Mouse (Mus musculus): ENCODE results near the gene Mn1. TPM values are rescaled to one million over a fixed set of nuclear protein-coding genes. Genes with fewer than 3 reads are reported as not detected.

Mn1 gene
- total and polyA plus RNA-seq, 3 experiments = not detected

DNA sequence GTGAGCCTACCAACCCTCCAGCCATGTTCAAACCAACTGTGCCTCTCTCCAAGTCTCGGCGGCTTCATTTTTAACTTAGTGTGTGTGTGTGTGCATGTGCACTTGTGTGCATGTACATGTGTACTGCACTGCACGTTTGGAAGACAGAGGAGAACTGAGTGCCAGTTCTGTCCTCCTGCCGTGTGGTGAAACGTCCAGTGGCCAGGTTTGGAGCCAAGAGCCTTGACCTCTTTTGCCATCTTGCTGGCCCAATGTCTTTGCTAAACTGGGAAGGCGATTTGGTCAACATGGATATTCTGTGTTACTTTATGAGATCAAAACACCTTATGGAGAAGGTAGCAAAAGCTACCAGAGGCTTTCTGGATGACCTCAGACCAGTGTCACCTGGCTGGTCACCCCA, 88.1 kb downstream of the Mn1 start:
- H3K9ac ChIP-seq (ENCODE audit: control insufficient read depth, low read depth, low read length, poor library complexity, severe bottlenecking) = no peak overlapping the region

DNA sequence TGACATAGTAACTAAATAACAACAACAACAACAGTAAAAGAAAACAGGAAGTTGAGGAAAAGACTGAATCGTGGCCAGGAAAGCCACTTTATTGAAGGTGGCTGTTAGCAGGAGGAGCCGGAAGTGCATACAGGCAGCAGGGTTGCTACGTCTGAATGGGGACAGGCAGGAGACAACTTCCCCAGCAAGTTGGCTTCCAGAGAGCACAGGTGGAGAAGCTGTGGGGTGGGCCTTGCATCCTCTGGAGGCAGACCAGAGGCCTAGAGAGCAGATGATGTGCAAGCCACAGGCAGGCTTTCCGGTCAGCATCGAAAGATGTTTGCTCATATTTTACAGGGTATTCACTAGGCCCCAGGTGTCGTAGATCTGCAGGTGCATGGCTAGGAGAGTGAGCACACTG, 88.7 kb downstream of the Mn1 start:
- TF ChIP-seq MYC (IDR thresholded peaks at IDR 0.05; ENCODE audit: low read depth, low read length) (no peak), MAX (IDR thresholded peaks at IDR 0.05; ENCODE audit: low read length) (no peak), CHD1 (IDR thresholded peaks at IDR 0.05; ENCODE audit: low read depth, low read length) (no peak), ZC3H11A (IDR thresholded peaks at IDR 0.05; ENCODE audit: low read depth, low read length) (no peak), BHLHE40 (IDR thresholded peaks at IDR 0.05; ENCODE audit: borderline replicate concordance, low read depth, low read length) (no peak), MYB (IDR thresholded peaks at IDR 0.05; ENCODE audit: low read depth, low read length) (no peak), EP300 (IDR thresholded peaks at IDR 0.05; ENCODE audit: low read depth in 1 of 2, low read length in 2 of 2) (no peak), MEF2A (IDR thresholded peaks at IDR 0.05; ENCODE audit: extremely low read depth, insufficient replicate concordance, low read depth, low read length, poor library complexity, severe bottlenecking) (no peak), NRF1 (IDR thresholded peaks at IDR 0.05; ENCODE audit: insufficient read depth, low read depth, low read length, poor library complexity, severe bottlenecking) (no peak), E2F4 (IDR thresholded peaks at IDR 0.05; ENCODE audit: borderline replicate concordance, low read depth, low read length) (no peak), POLR2AphosphoS2 (IDR thresholded peaks at IDR 0.05; ENCODE audit: low read length) (no peak), KAT2A (conservative IDR thresholded peaks at IDR 0.05; ENCODE audit: low read depth, low read length) (no peak), CTCF (IDR thresholded peaks at IDR 0.05 in 2 of 3, conservative IDR thresholded peaks at IDR 0.05 in 1 of 3; ENCODE audit: control insufficient read depth in 1 of 3, insufficient read depth in 1 of 3, low read depth in 2 of 3, low read length in 3 of 3, poor library complexity in 1 of 3, severe bottlenecking in 1 of 3) (no peak)
- peaks cover 11 to 40% of the 10 kb centered on the region in 2 experiments for H3K4me1 ChIP-seq (ENCODE audit: control insufficient read depth in 1 of 2, insufficient read depth in 2 of 2, low read length in 2 of 2)
- no peaks in the 10 kb centered on the region for H3K9me3 ChIP-seq (replicated peaks; ENCODE audit: insufficient read depth, low read length)
- H3K27me3 ChIP-seq (ENCODE audit: control insufficient read depth in 1 of 2, insufficient read depth in 2 of 2, low read length in 2 of 2) = no peaks in the 10 kb centered on the region
- peak; percentile 30 for DNase-seq (ENCODE audit: low read depth, low spot score)
- no peaks in the 10 kb centered on the region; the same call in 1 of the 2 replicates for H3K79me2 ChIP-seq (ENCODE audit: control insufficient read depth, insufficient read depth, low read length, poor library complexity)
- peaks cover 0 to 22% of the 10 kb centered on the region in 2 experiments; a peak in 2 of 4 replicates for H3K36me3 ChIP-seq (ENCODE audit: control insufficient read depth in 1 of 2, insufficient read depth in 2 of 2, low read length in 2 of 2)
- peak overlapping the region; percentile 84 for H3K27ac ChIP-seq (ENCODE audit: control insufficient read depth, low read depth, low read length)
- no peak overlapping the region for H3K9ac ChIP-seq (ENCODE audit: control insufficient read depth, low read depth, low read length, poor library complexity, severe bottlenecking)
- H3K4me3 ChIP-seq (ENCODE audit: control insufficient read depth in 1 of 2, insufficient read depth in 1 of 2, low read depth in 2 of 2, low read length in 2 of 2) = no peak overlapping the region

More for the DNA sequence above, 88.1 kb downstream of the Mn1 start:
- TF ChIP-seq E2F4 (IDR thresholded peaks at IDR 0.05; ENCODE audit: borderline replicate concordance, low read depth, low read length) = no peak
- Histone ChIP-seq H3K79me2 (ENCODE audit: control insufficient read depth, insufficient read depth, low read length, poor library complexity) (no peaks in the 10 kb centered on the region; the same call in 1 of the 2 replicates), H3K27me3 (ENCODE audit: control insufficient read depth in 1 of 2, insufficient read depth in 2 of 2, low read length in 2 of 2) (no peaks in the 10 kb centered on the region), H3K4me1 (ENCODE audit: control insufficient read depth in 1 of 2, insufficient read depth in 2 of 2, low read length in 2 of 2) (peaks cover 7 to 34% of the 10 kb centered on the region in 2 experiments), H3K4me3 (ENCODE audit: control insufficient read depth in 1 of 2, insufficient read depth in 1 of 2, low read depth in 2 of 2, low read length in 2 of 2) (no peak overlapping the region), H3K27ac (ENCODE audit: control insufficient read depth, low read depth, low read length) (no peak overlapping the region), H3K9me3 (replicated peaks; ENCODE audit: insufficient read depth, low read length) (no peaks in the 10 kb centered on the region), H3K36me3 (ENCODE audit: control insufficient read depth in 1 of 2, insufficient read depth in 2 of 2, low read length in 2 of 2) (peaks cover 0 to 19% of the 10 kb centered on the region in 2 experiments; a peak in 2 of 4 replicates)
- no peak for DNase-seq (ENCODE audit: low read depth, low spot score)

DNA sequence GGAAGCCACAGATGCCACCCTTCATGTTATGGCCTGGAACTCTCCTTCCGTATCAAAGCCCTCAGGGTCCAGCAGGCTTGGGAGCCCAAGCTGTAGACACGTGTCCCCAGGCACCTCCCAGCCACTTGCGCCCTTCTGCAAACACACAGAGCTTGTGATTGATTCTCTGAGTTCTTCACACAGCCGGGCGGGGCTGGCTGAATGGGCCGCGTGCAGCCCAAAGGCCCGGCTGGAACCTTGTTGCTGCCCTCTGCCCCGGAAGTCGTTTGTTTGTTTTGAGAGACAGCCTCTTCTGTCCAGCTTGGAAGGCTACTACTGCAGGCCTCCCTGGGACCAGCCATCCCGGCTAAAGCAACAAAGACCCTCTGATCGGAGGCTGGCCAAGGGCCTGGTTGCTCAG, 89.2 kb downstream of the Mn1 start:
- Histone ChIP-seq H3K9ac (ENCODE audit: control insufficient read depth, low read depth, low read length, poor library complexity, severe bottlenecking) (peak overlapping the region; percentile 51), H3K27ac (ENCODE audit: control insufficient read depth, low read depth, low read length) (peak overlapping the region; percentile 84), H3K36me3 (ENCODE audit: control insufficient read depth in 1 of 2, insufficient read depth in 2 of 2, low read length in 2 of 2) (peaks cover 0 to 22% of the 10 kb centered on the region in 2 experiments; a peak in 2 of 4 replicates), H3K27me3 (ENCODE audit: control insufficient read depth in 1 of 2, insufficient read depth in 2 of 2, low read length in 2 of 2) (no peaks in the 10 kb centered on the region), H3K4me1 (ENCODE audit: control insufficient read depth in 1 of 2, insufficient read depth in 2 of 2, low read length in 2 of 2) (peaks cover 11 to 42% of the 10 kb centered on the region in 2 experiments), H3K79me2 (ENCODE audit: control insufficient read depth, insufficient read depth, low read length, poor library complexity) (no peaks in the 10 kb centered on the region; the same call in 1 of the 2 replicates), H3K9me3 (replicated peaks; ENCODE audit: insufficient read depth, low read length) (no peaks in the 10 kb centered on the region), H3K4me3 (ENCODE audit: control insufficient read depth in 1 of 2, insufficient read depth in 1 of 2, low read depth in 2 of 2, low read length in 2 of 2) (peak overlapping the region; percentile 9 to 28; a peak in 3 of 4 replicates)
- DNase-seq (ENCODE audit: low read depth, low spot score) = peak; percentile 65
- TF ChIP-seq POLR2AphosphoS2 (IDR thresholded peaks at IDR 0.05; ENCODE audit: low read length) (no peak), TBP (IDR thresholded peaks at IDR 0.05; ENCODE audit: low read depth, low read length) (no peak), GABPA (IDR thresholded peaks at IDR 0.05; ENCODE audit: low read depth, low read length) (no peak), USF1 (IDR thresholded peaks at IDR 0.05; ENCODE audit: low read depth, low read length) (peak; percentile 39; the same call in 1 of the 2 replicates), USF2 (IDR thresholded peaks at IDR 0.05; ENCODE audit: borderline replicate concordance in 1 of 2, insufficient read depth in 1 of 2, low read depth in 1 of 2, low read length in 2 of 2) (no peak), MAFK (IDR thresholded peaks at IDR 0.05; ENCODE audit: borderline replicate concordance, low read depth, low read length) (no peak), TCF12 (IDR thresholded peaks at IDR 0.05; ENCODE audit: low read depth, low read length) (no peak)

Measured in MEL (cell line).